Mouse (Mus musculus): ENCODE results near the gene Gm17324.
"Not testable (repeated sequence)": the region's sequence is repeated elsewhere in the genome, so short reads cannot be mapped to it uniquely, and the experiment has no call there.

Gene Gm17324

GRCm38 (mm10) chr9:78447973-78448873, at the start of gene Gm17324, which contains the start of gene Mto1:
Gene Gm17324 (minus strand): TSS chr9:78448786.
Gene Mto1 (plus strand): TSS chr9:78448208.
- peak; percentile 70 for DNase-seq (ENCODE audit: low read depth)

DNA sequence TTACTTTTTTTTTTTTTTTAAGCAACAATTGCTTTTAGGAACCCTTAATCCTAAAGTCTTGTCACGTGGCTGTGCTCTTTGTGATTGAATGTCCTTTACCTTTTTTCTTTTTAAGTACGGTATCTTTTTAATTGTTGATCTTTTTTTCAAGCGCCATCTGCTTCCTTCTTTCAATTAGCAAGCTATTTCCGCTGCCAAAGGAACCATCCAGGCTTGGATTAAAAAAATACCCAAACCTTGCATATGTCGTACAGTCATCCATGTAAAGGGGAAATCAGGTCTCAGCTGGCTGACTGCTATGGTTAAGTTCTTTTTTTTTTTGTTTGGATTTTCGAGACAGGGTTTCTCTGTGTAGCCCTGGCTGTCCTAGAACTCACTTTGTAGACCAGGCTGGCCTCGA, 44.6 kb upstream of the Gm17324 start:
- DNase-seq (ENCODE audit: low read depth): no peak

DNA sequence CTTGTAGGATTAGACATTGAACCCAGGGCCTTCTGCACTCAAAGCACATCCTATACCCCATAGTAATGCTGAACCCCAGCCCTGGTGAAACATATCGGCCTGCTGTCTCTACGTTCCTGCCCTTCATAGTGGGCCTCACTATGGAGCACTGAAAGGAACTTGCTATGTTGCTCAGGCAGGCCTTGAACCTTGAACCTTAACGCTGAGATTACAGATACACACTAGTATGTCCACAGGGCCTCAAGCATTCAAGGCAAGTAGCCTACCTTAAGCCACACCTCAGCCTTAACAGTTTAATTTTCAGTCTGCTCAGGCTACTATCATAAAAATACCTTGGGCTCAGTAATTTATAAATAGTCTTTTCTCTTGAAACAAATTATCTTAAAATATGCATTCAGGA, 43.7 kb upstream of the Gm17324 start:
- no peak for DNase-seq (ENCODE audit: low read depth)

DNA sequence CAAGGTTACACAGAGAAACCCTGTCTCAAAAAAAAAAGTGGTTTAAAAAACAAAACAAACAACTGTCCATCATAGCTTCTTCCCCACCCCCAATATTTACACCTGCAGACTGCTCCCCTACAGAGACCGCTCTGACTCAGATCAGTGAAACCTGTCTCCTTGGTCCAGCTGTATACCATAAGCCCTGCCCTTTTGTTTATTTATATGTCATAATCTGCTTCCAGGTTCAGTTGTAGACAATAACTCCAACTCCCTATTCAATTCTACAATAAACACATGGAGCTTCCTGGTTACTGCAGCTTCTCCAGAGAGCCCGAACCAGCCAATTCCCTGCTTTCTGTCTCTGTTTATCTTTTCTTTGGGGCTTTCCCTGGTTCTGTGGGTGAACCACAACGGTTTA, 42.6 kb upstream of the Gm17324 start:
- DNase-seq (ENCODE audit: low read depth): no peak

DNA sequence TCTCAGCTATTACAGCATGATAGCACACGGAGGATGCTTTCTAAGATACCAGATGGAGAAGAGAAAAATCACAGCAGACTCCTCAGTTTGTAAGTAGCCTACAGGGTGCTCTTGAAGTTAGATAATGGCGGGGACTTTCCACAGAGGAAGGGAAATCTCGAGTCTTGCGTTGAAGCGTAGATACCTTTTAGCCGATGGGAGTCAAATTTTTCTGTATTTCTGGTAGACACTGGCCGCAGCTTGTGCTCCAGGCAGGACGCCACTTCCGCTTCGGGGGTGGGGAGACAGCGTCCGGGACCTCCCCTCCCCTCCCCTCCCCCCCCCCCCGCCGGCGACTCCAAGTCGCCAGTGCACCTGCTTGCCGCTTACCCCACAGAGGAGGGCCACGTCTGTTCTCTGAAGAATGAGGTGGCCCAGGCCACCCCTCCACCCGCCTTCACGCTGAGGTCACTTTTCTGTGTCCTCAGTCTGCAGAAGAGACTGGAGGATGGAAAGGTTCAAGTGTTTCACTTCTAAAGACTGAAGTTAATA, 40.4 kb upstream of the Gm17324 start, which contains the start of gene Eef1a1:
Gene Eef1a1 (minus strand): TSS at position 262 of the 531 bp plus-strand sequence.
- no peak for DNase-seq (ENCODE audit: low read depth)

GRCm38 (mm10) chr9:78488021-78488420, 39.4 kb upstream of the Gm17324 start:
- not testable (repeated sequence) for DNase-seq (ENCODE audit: low read depth)

DNA sequence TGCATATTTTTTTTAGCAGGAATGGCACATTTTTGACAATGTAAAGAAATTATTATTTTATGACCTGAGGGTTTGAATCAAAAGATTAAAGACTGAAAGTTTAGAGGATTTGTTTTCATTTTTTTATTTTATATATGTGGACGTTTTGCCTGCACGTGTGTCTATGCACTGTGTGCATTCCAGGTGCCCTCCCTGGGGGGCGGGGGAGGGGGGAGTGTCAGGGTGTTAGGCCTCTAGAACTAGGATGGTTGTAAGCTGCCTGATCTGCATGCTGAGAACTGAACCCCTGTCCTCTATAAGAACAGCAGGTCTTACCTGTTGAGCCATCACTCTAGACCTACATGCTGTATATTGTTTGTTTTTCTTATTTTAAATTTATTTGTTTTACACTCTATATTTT, 36.1 kb upstream of the Gm17324 start:
- DNase-seq (ENCODE audit: low read depth): no peak

DNA sequence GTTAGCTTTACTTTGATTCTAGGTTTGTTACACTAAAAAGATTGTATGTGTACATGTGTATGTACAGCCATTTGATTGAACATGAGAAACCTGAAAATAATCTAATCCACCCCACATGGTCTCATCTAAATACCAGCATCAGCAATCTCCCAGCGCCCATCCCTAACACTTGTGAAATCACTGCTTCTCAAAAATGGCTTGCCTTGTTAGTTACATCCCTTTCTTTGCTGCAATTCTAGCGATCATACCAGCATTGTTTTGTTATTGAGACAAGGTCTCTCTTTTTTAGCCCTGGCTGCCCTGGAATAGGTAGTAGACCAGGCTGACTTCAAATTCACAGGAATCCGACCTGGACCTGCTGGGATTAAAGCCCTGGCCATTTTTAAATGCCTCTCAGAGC, 33.8 kb upstream of the Gm17324 start:
- no peak for DNase-seq (ENCODE audit: low read depth)

- peak; percentile 95 for DNase-seq (ENCODE audit: low read depth)
Measured at GRCm38 (mm10) chr9:78481423-78482331, 33.1 kb upstream of the Gm17324 start.

GRCm38 (mm10) chr9:78480706-78481358, 32.2 kb upstream of the Gm17324 start:
- no peak for DNase-seq (ENCODE audit: low read depth)

DNA sequence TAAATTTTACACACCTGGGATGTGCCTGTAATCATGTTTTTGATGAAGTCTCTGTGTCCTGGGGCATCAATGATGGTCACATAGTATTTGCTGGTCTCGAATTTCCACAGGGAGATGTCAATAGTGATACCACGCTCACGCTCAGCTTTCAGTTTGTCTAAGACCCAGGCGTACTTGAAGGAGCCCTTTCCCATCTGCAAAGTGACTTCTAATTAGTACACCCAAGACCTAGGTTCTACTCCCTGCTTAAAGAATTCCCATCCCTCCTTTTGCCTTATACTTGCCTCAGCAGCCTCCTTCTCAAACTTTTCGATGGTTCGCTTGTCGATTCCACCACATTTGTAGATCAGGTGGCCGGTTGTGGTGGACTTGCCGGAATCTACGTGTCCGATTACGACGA, 31.6 kb upstream of the Gm17324 start:
- not testable (repeated sequence) for DNase-seq (ENCODE audit: low read depth)

DNA sequence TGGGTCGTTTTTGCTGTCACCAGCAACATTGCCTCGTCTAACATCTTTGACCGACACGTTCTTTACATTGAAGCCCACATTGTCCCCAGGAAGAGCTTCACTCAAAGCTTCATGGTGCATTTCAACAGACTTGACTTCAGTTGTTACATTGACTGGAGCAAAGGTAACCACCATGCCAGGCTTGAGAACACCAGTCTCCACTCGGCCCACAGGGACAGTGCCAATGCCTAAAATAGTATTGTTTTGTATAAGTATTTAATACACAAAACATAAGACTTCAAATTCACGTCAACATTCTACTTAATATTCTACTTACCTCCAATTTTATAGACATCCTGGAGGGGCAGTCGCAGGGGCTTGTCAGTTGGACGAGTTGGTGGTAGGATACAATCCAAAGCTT, 30.7 kb upstream of the Gm17324 start:
- DNase-seq (ENCODE audit: low read depth): not testable (repeated sequence)

DNA sequence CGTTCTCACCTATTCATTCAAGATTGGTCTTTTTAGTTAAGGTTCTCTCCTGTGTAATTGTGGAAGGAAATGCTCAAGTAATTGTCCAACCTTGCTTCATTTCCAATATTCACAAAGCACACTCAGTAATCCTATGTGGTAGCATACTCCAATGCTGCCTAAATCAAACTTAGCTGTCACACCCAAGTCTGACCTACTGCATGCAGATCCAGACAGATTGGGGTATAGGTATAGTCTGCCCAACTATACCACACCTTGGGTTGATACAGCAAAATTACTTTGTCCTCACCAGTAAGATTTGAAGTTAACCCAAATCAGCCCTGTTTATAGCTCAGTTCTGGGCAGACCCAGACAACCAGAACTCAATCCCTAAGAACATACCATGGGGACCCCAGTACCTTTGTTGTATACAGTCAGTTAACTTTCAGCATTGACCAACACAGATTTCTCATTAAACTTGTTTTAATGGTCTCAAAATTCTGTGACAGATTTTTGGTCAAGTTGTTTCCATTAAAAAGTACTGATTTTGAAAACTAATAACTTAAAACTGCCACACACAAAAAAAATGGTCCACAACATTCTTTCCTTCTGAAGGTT, 29.5 kb upstream of the Gm17324 start:
- not testable (repeated sequence) for DNase-seq (ENCODE audit: low read depth)

DNA sequence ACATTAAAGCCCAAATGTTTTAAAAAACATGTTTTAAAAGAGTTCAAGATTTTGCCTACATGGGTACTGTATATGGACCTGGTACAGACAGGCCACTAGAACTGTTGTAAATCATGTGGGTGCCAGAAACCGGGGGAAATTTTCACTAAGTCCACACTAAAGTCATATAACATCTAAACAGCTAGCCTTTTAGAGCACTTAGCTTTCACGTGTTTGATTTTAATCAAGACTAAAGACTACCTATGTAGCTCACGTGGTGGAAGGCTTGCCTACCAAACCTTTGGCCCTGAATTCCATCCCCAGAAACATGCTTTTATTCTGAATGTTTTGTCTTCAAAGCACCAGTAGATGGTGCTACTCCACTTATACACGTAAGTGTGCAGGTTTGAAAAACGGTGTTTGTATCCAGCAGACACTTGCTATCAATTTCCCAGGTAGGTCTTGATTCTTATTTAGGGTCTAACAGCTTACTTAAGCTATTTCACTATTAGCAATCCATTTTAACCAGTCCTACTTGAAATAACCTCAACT, 28.5 kb upstream of the Gm17324 start:
- DNase-seq (ENCODE audit: low read depth): no peak

DNA sequence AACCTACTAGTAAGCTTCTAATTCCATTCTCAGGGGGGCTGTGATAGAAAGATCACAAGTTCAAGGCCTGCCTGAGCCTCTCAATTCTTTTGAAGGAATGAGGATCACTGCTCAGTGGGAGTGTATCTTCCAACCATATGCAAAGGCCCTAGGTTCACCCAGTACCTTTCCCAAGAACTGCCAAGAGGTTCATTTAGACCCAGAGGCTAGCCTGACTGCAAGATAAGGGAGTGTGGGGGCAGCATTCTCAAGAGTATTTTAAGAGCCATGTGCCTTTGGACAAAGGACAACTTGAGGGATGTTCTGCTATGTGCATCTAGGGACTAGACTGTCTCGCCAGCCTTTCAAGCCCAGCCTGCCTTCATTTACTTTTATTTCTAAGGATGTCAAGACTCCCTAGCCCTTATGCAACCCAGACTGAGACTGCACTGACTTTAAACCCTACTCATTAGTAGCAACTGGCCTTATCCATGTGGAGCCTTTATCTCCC, 28.0 kb upstream of the Gm17324 start:
- no peak for DNase-seq (ENCODE audit: low read depth)

GRCm38 (mm10) chr9:78475873-78476272, 27.3 kb upstream of the Gm17324 start:
- no peak for DNase-seq (ENCODE audit: low read depth)

- no peak for DNase-seq (ENCODE audit: low read depth)
Measured at GRCm38 (mm10) chr9:78475383-78475780, 26.8 kb upstream of the Gm17324 start.

GRCm38 (mm10) chr9:78474771-78475382, 26.3 kb upstream of the Gm17324 start:
- DNase-seq (ENCODE audit: low read depth): no peak

- no peak for DNase-seq (ENCODE audit: low read depth)
Measured at GRCm38 (mm10) chr9:78474270-78474669, 25.7 kb upstream of the Gm17324 start.

- no peak for DNase-seq (ENCODE audit: low read depth)
Measured at GRCm38 (mm10) chr9:78473588-78473987, 25.0 kb upstream of the Gm17324 start.

DNA sequence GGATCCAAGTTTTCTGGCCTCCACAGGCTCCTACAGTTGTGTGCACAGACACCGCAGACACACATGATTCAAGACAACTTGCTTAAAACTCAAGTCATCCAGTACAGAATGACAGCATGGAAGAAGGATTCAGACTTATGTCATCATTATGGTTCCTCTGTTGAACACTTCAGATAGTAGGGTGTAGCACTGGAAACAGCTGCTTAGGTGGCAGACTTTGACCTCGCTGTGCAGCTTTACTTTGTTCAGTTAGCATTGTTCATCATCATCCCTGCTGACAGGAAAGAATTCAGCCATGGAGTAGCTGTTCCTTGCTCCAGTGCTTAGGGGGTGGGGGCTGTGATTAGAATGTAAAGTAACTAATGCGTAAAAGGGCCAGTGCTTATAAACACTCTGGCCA, 17.1 kb upstream of the Gm17324 start:
- no peak for DNase-seq (ENCODE audit: low read depth)
